Mouse (Mus musculus) lung, postnatal 25 days (tissue): Measurements from ENCODE around the gene Mfsd9.
A peak's percentile ranks its signal among the peaks of the same experiment; 100 is the strongest.

Source experiments
- DNase-seq: peaks from one replicate; pipeline ENCODE4 v3.0.0; 2022; ENCODE audit warnings: low spot score

The Mfsd9 gene

DNA sequence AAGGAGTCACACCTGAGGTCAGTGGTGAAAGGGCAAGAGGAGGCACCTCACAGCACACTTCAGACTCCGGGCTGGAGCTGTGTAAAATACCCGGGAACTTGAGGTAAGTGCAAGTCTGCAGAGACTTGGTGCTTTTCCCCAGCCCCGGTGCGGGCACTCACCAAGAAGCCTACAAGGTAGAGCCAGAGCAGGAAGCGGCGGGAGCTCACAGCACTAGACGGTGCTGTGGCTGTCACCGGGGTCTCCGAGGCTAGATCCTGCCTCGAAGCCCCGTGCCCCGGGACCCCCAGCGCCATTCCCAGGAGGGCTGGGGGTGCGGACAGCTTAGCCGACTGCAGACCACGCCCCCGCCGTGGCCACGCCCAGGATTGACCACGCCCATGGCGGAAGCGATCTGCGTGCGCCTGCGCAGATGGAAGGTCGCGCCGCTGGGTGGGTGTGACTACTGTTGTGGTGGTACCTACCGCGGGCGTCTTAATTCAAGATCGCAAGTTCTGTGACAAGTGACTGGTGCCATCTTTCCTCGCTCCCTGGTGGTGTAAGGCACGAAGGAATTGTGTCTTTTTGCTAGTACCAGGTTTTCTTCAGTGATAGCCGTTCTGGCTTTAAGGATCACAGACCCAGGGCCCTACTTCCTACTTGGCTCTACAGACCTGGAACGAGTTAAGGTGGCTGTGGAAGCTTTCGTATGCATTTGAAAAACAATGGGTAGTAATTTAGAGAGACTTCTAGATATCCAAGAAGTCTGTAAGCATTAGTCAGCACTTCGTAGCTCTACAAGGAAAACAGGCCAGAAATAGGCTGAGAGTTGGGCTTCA is at the start of gene Mfsd9:
Mfsd9 (minus strand) TSS at position 364 of the 818 bp plus-strand sequence.
- peak; percentile 82 for DNase-seq

DNA sequence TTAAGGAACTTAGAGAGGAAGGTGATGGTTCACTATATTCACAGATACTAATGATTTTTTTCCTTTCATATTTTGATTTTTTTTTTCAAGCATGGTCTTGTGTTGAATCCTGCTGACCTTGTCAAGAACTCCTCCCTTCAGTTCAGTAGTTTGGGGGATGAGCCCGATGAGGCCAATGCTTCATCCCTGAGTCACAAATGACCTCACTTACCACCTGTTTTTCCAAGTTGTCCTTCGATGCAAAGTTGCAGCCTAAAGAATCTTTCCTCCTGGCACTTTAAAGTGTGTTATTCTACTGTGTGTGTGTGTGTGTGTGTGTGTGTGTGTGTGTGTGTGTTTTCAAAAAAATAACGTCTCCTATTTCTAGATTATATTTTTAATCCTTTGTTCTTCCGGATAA is 45.0 kb upstream of the Mfsd9 start:
- DNase-seq, result no peak

DNA sequence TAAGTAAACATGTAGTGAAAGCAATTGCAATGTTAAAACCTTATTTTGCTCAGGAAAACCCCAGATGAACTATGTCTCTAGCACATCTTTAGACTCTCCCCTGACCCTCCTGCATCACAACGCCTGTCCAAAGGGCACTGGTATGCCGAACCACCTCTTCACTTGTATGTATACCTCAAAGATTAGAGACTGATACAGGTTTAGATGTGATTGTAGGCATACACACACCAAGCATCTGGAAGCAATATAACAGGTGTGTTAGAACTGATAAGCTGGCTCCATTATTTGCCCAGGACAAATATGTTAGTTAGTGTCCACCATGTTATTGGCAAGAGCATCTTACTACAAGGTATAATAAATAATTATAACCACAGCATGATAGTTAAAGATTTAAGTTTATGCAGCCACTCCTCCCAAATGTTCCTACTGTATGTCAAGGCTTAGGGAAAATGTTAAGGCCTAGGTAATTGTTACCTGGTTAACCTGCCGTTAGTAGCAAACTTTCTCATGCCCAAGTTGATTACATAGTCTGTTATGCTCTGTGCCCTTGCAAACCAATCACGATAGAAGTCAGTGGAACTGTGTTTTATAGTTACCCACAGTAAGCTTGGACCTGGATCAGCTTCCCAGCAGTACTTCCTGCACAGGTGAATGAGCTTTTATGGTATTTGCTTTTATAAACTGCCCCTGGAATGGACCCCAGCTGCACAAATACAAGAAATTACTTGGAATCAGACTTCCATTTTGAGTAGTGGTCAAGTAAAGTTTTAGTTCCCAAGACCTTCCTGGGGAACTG is 40.4 kb upstream of the Mfsd9 start:
- no peak for DNase-seq

DNA sequence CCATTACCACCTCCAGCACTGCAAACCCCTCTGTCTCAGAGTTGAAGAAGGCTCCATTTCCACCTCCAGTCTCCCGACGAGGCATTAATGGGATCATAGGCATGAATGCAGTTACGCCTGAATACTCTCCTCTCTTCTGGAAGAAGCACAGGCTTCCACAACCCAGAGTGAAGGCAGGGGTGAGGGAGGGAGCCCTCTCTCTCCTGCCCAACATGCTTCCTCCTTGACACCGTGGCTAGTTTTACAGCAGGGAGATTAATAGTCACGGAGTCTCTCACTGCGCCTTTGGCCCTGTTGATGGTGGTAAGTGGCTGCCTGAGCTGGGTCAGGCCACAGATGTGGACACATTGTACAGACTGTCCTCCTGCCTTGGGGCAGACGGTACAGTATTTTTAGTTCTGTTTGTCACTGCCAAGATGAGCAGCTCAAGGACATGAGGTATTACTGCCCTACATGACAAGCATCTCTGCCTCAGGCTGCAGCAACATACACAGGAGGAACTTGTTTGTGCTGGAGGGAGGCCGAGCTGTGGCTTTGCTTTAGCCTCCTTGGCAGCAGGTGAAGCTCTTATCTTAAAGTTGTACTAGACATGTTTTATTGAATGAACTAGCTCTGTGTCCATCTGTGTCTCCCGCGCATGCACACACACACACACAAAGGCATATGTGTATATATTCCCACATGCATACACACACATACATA is 38.9 kb upstream of the Mfsd9 start:
- DNase-seq, result no peak

DNA sequence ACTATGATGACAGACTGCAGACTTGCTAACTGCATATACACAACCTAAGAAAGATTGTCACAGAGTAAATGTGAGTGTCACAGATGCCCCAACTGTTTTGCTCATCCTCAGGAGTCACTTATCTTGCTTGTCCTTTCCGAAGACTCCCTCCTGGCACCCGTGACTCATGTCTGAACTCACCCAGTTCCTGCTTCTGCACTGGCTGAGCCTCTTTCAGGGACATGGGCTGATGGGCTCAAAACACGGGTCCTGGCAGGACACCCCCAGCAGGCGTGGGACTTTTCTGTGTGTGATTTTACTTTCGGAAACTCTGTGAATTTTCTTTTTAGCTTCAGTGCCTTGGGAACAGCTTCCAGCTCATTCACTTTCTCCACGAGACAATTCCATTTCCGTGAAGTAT is 35.3 kb upstream of the Mfsd9 start:
- no peak for DNase-seq

DNA sequence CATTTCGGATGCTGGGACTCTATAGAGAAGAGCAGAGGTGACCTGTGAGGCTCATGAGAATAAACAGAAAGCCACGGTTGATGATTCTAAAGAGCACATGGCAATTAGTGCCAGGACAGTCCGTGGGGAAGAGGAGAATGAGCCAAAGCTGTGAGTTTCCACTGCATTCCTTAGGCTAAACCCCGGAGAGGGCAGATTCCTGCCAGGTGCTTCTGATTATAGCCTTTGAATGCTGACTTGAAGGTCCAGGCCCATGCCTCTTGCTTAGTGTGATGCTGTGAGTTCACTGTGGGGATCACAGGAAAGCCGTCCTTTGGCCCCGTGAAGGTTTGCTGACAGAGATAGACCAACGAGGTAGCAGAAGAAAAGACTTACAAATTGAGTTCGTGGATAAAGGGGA is 34.4 kb upstream of the Mfsd9 start:
- DNase-seq, result no peak

DNA sequence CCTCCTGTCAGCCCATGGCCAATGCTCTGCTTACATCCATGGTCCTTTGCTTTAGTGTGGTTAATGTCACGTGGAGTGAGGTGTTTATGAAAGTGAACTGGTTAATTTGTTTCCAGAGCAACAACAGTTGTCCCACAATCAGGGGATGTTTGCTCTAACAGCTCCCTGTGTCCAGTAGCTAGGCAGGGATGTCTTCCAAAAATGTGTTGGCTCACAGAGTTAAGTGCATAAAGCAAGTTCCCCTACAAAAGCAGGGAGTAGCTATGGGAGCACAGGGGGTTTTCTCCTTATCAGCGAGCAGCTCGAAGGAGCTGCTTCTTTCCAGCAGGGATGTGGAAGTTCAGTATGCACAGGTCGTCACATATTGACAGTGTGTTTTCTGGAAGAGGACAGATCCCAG is 34.0 kb upstream of the Mfsd9 start:
- no peak for DNase-seq

DNA sequence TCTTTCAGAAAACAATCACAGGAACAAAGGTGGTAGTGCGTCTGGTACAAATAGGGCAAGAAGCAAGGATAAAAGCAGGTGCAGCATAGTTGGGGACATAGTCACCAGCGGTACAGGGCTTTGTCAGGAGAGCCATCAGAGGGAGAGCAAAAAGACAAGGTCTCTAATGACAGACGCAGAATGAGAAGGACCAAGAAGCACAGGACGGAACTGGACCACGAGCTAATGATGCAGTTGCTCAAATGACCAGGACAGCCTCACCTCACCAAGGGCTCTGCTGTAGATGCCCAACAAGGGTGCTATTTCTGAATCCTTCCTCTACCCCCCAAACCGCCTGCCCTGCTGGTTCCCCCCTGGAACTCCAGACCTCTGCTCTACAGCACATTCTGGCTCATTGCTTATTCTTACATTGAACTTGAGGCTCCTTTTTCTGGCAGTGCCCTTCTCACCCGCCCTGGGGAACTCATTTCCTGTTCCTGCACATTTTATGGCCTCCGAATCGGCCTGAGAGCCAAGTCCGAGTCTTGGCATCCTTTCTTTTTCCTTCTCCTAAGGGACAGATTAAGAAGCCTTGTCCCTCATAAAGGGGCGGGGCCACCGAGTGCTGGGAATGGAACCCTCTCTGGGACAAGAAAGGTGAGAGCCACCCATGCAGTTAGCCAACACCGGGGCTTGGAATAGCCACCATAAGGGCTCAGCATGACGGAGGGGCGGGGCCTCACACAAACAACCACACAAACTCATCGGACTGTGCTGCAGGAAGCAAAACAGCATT is 24.8 kb upstream of the Mfsd9 start:
- no peak for DNase-seq

DNA sequence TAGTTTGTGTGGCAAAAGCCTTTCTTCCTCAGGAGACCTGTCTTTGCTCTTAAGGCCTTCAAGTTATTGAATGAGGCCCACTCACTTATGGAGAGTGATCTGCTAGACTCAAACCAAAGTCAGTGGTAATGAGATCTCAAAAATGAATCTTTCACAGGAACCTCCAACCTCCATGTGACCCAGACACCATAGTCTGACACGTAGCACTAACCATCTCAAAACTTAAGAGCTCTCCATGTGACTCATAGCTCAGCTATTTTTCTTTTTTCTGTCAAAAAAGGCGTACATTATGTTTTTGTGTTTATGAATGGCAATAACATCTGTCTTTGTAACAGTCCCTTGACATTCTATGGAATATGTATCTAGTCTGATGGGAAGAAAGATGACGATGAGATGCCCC is 18.2 kb upstream of the Mfsd9 start:
- no peak for DNase-seq

DNA sequence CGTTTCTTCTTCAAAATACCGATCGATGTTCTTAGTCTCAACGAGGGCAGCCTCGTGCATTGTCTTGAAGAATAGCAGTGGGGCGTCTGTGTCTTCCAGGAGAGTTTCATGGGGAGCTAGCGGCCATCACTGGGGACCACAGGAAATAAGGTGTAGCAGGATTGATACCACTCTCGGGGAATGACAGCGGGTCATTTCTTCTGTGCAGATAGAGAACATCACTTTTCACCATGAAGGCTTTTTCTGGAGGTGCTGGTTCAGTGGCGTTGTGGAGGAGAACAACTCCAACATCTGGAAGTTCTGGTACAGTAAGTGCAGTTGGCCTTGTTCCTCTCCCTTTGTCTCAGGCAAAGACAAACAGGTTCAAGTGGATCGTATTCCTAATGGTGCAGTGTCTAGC is 15.4 kb upstream of the Mfsd9 start:
- no peak for DNase-seq

DNA sequence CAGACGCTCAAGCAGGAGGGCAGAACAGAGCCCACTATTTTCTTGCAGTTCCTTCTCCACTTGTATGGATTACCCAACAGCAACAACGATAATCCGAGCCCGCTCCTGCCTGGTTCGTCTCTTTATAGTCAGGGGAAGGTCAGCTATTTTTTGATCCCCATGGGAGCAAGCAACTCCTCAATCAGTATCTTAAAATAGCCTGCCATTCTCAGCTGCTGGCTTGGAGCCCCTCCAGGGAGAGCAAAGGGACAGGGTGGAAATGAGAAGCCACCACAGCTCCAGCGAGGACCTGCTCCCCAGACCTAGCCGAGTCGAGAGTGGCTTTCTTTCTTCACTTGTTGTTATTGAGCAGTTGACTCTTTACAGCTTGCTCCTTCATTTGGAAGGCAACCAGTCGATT is 14.9 kb upstream of the Mfsd9 start, which contains the start of gene Tmem182:
Tmem182 (plus strand) TSS at position 251 of the 400 bp plus-strand sequence.
- DNase-seq, result no peak

DNA sequence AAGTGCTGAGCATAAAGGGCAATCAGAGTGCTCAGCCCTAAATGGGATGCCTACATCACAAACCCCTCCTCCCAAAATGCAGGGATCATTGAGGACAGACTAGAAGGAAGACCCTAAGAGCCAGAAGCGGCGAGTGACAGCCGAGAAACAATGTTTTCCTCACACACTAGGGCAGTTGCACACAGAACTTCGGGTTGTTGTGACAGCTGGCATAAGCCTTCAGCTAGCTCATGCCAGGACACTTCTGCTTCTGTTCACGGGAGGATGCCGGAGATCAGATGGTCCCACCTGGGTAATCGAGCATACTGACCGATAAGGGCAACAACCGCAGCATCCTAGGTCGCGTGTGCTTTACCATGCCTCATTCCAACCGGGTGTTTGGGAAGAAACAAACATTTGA is 13.6 kb upstream of the Mfsd9 start:
- no peak for DNase-seq

DNA sequence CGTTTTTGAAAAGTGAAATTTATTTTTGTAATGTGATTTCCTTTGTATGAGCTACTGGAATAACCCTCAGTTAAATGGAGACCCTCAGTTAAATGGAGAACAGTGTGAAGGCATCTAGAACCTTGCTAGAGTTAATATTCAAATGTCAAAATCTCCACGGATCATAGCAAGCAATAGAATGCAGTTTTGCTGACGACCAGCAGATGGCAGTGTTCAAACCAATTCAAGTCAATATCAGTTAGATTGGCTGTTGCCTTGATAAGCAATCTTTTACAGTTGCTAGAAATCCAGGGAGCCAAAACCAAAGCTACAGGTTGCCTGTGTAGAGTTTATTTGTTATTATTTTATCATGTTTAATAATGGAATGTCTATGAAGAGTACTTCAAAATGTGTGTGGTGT is 12.3 kb upstream of the Mfsd9 start:
- DNase-seq, result peak; percentile 24

DNA sequence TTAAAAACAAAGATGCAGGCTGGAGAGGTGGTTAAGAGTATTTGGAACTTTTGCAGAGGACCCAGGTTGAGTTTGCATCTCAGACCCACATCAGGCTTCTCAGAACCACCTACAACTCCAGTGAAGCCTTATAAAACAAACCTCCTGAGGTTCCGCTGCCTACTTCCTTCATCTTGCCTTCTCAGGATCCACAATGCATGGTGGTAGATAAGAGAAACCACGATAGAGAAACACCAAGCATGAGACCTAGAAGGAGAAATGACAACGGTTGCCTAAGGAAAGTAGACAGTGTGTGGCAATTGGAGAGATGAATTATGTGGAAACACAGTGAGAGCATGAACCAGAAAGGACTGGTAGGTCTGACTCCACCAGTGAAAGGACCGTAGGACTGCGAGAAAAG is 10.4 kb upstream of the Mfsd9 start:
- DNase-seq, result no peak

DNA sequence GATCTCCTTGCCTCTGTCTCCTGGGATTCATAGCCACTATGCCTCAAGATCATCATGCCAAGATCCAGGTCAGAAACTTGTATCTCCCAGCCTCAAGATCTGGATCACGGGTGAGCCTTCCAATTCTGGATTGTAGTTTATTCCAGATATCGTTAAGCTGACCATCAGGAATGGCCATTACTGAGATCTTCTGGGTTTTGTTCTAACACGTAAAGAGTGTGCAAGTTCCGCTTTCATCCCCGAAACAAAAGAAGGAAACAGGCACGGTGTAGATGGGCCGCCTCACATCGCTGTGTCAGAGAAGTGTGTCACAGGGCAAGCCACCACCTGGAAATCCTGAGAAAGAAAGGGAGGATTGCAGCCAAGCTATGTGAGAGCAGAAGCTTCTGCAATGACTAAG is 8.6 kb upstream of the Mfsd9 start:
- DNase-seq, result no peak

DNA sequence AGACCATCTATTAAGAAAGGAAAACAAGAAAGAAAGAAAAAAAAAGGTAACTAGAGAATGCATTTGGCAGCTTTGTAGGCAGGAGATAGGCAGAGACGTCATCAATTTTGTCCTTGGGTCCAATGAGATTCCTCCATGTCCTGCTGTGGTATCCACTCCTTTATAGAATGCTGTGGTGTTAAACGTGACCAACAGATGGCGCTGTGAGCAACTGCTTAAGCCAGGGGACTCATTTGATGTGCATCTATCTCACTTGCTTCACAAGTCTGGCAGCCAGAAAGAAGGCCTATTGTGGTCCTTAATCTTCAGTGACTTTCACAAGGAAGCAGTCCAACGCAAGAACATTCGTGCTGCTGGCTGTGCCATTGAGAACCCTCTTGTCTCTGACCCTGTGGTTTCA is 6.9 kb upstream of the Mfsd9 start:
- DNase-seq, result peak; percentile 41

DNA sequence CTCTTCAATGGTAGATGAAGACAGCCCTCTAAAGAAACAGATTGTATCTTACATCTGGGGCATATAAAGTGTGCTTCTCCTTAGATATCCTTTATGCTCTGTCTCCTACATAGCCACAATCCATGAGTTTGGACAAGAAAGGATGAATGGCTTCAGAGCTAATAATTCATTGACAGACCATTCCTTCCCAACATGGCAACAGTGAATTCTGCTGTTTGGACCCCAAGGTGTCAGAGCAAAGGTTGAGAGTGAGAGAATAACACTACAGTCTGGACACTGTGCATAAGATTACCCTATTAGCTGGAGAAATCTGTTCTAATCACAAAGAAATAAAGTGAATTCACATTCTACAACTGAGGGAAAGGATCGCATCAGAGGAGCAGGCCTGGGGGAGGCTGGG is 5.0 kb upstream of the Mfsd9 start:
- DNase-seq, result no peak

DNA sequence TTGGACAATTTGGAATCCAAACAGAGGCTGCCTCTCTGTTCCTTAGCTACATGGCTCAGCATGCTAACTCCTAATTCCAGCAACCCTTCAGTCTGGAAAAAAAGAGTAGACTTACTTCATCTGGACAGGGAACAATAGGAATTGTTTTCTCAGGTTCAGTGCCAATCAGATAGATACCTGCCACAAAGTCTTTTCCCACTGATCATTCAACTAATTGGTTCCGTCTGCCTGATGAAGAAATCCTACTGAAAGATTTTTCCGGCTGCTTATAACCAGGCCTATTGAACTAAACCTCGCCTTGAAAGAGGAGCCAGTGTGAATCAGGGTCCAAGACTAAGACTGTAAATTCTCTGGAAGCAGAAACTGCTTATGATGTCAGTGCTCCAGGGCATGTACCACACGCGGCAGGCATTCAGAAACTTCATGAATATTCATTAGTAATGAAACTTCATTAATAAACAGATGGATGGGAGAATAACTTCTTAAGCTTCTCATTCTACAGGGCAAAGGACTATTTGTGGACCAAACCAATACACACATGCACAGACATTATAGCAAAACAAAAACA is 737 bp downstream of the Mfsd9 start:
- no peak for DNase-seq

DNA sequence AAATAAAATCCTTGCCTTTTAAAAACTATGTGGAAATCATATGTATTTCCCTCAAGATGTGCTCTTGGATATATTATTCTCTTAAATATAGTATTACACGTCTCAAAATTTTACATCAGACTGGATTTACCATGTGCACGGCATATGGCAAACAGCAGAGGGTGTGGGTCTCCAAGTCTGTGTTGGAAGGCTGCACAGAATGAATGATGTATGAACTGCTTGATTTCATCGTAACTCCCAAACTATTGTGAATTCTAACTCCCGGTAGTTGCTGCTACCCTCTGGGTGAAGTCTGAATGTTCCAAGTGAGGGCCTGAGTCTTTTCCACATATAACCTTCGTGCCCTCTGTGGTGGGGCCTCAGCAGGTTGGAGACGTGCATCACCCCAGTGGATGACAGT is 1.5 kb downstream of the Mfsd9 start:
- DNase-seq, result no peak

DNA sequence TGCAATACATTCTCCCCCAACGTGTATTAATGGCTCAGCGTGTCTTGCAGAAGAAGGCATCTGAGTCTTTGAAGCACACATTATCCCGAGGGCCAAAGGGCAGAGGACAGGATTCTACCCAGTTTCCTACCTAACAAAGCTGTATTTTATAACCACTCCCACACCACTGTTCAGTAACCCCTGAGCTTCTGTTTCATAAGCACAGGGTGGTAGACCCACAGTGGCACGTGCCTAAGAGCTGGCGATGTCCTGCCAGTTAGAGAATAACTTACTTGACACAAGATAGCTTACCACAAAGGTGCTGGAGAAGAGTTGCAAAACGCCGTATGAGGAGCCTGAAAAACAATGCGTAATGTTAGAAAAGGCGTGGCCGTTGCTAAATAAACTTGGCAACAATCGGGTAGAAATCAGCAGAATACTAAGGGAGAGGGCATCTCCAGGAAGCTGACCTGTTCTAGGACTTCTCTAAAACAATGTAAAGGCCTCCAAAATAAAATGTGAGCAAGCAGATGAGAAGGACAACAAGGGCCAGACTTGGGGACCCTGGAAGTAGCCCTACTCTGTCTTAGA is 4.5 kb downstream of the Mfsd9 start:
- no peak for DNase-seq

DNA sequence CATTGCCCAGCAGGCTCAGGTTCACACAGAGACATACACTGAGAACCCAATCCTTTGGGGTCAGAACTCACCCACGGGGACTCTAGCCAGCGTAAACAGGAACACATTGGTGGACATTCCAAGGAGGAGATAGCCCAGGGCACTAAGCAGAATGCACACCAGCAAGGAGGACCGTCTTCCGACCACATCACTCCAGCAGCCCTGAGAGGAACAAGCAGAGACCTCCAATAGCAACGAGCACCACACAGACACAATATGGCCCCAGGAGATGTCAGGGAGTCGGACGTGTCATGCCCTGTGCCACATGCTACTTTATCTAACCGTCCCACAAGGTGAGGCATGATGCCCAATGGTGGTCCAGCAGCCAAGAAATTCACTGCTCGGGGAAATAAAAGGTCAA is 6.2 kb downstream of the Mfsd9 start:
- no peak for DNase-seq
